Mouse (Mus musculus): ENCODE measurements around the gene Retn.

Retn gene

DNA sequence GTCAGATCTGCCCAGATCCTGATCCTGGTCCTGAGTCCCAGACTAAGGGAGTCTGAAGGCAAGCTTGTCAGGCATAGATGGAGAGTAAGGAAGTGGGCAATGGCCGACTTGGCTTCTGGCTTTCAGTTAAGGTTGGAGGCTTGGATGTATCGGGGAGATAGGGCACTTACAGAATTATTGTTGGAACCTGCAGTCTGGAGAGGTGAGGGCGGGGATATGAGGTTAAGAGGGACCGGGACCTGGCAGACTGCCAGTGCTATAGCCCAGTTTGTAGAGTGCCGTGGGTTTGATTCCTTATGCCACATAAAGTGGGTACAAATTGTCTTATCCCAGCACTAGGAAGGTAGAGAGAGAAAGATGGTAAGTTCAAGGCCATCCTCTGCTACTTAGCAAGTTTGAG lies 24.1 kb downstream of the Retn start:
- no peak for TF ChIP-seq GATA4 (IDR thresholded peaks at IDR 0.05; ENCODE audit: insufficient replicate concordance, low read length)

DNA sequence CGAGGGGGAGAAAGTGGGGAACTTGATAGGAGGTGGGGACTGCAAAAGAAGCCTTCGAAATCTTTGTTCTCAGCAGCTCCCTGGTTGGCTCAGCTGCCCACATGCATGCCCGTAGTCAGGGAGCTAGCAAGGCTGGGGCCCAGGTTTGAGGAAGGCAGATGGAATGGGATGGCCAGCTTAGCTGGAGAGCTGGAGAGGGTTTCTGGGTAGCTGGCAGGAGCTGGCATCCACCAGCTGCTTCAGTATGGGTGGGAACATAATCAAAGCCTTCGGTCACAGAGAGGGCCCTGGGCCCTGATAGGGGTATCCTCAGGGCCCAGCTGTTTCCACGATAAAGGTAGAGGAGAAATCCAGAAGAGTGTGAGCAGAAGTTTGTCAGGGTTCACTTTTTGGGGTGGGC lies 26.9 kb downstream of the Retn start:
- no peak for TF ChIP-seq GATA4 (IDR thresholded peaks at IDR 0.05; ENCODE audit: insufficient replicate concordance, low read length)

DNA sequence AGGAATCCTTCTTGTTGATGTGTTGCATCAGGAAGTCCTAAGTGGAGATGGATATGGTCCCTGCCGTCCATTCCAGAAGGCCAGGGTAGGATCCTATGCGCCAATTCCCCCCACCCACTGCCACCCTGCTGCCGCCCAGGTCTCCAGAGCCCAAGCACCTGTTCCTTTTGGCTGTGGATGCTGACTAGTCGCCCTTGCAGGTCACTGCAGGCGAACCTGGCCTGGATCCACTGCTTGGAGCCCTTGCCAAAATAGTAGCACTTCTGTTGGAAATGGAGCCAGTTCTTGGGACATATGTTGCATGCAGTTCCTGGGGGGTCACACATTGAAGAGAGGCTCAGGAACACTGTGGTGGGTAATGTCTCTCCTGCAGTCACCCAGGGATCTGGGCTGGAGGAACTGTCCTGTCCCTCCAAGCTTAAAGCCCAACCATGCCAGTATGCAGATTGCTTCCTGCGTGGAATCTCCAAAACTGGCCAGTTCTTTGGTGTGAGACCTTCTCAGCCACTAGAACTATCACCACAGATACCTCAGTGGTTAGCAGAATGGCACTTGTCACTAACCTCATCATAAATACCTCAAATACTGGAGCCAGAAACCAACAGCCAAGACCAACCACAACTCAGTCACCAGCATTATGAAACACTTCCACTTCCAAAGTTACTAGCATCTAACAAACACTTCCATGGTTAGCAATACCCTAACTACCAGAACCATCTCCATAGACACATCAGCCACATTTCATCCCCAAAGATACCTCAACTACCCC lies 28.0 kb downstream of the Retn start:
- TF ChIP-seq GATA4 (IDR thresholded peaks at IDR 0.05; ENCODE audit: insufficient replicate concordance, low read length), result no peak

DNA sequence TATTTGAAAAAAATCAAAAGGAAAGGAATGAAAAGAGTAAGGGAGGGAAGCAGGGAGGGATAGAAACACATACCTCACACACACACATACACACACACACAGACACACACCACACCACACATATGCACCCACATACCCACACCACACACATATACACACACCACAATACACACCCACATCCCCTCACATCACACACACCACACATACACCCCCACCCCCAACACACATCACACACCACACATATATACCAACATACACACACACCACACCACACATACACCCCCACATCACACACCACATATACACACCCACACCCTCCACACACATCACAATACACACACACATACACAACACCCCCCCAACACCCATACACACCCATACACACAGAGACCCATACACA lies 29.0 kb downstream of the Retn start:
- TF ChIP-seq GATA4 (IDR thresholded peaks at IDR 0.05; ENCODE audit: insufficient replicate concordance, low read length), result no peak

DNA sequence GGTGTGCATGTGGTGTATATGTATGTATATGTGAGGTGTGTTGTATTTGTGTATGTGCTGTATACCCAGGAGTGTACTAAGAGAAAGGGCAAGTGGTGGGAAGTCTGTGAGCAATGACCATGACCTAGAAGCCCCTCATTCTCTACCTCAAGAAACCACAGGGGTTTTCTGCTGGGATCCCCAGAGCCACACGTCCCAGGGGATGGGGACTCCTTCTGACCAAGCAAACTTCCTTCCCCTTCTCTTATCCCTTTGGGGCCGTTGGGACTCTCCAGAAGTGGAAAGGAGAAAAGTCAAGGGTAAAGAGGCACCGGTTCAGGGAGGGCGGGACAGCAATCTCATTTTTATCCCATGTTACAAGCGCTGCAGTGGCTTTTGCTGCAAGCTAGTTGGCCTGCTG lies 29.9 kb downstream of the Retn start:
- TF ChIP-seq GATA4 (IDR thresholded peaks at IDR 0.05; ENCODE audit: insufficient replicate concordance, low read length), result no peak

DNA sequence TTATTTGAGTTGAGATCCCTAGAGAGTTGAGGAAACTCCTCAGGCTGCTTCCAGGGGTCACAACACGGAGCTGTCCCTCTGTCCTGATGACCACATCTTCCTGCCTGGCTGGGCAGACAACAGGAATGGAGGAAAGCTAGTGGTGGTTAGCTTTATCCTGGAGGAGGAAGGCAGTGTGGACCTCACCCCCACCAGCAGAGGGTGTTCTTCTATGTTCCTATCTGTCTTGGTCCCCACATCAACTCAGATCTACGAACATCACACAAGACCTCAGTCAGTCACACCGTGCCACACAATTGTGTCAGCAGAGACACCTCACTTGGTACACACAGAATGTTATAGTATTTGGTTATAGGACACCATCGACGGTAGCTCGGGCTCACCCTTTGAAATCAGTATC lies 32.0 kb downstream of the Retn start:
- TF ChIP-seq GATA4 (IDR thresholded peaks at IDR 0.05; ENCODE audit: insufficient replicate concordance, low read length), result no peak

DNA sequence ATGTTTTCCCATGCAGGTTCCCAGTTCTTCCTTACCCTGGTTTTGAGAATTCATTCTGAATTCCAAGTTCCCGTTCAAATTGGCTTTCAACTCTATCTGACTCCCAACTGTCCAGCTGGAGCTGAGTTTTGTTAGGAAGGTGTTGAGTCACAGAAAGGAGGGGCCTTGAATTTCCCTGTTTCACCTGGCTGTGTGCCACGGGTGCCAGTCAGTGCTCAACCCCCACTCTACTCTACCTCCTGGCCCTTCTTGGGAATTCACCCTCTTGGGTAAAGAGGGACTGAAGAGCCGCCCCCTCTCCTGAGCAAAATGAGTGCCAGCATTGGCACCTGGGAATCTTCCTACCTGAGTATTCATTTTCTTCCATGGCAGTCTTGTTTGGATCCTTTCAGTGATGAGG lies 35.2 kb downstream of the Retn start:
- no peak for TF ChIP-seq GATA4 (IDR thresholded peaks at IDR 0.05; ENCODE audit: insufficient replicate concordance, low read length)

DNA sequence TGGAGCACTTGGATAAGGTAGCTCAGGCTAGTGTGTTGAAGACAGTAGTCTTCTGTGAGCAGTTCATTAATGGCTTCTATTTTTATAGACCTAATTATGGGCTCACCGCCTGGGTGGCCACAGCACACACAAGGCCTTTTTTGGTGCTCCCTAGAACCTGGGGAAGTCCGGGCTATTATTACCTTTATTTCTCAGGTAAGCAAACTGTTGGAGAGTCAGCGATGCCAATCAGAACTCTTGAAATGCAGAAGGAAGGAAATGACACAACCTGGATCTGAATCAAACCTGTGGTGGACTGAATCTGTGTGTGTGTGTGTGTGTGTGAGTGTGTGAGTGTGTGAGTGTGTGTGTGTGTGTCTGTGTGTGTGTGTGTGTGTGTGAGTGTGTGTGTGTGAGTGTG lies 38.6 kb downstream of the Retn start, which contains the start of gene Fcer2a:
Gene Fcer2a (minus strand): TSS at position 55 of the 400 bp plus-strand sequence.
- no peak for TF ChIP-seq GATA4 (IDR thresholded peaks at IDR 0.05; ENCODE audit: insufficient replicate concordance, low read length)

DNA sequence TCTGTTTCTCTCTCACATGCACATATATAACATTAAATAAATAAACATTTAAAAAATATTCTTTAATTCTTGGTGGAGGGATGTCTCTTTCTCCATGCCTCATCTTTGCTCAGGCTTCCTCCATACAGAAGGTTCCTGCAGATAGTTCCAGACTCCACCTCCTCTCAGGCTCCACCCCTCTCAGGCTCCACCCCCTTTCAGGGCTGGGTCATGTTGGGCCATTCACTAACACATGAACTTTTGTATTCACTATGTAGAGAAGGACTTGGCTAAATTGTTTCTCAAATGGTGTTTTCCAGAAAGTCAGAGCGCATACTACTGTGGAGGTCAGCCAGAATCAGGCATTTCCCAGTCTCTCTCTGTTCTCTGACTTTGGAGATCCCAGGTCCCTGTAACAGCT lies 45.9 kb downstream of the Retn start:
- TF ChIP-seq GATA4 (IDR thresholded peaks at IDR 0.05; ENCODE audit: insufficient replicate concordance, low read length), result no peak

DNA sequence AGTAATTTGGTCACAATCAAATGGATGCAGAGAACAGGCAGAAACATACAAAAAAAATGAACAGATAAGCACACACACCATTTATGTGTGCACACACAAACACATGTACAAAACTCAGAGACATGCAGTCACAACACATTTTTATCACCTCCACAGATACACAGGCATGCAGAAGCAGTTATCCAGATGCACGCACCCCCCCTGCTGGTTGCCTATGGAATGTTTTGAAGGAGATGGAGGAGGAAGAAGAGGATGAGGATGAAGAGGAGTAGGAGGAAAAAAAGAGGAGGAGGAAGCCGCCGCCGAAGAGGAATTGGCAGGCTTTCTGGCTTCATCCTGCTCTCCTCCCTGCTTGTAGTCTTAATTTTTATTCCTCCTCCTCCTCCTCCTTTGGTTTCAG lies 50.1 kb downstream of the Retn start:
- no peak for TF ChIP-seq GATA4 (IDR thresholded peaks at IDR 0.05; ENCODE audit: insufficient replicate concordance, low read length)

DNA sequence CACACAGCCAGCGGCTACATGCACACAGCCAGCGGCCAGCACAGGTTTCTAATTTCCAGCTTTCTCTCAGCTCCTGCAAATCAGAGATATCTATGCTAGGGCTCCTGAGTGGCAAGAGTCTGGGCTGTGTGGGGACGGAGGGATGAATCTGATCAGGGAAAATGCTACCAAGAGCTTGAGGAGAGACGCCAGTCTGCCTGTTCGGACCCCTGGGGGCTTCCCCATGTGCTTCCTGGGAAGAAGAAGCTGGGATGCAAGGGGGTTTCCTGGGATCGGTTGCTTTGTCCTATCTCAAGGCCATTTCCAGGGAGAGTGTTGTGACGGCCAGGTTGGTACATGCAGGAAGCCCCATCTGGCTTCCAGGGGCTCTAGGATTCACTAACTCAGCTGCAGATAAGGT lies 52.0 kb downstream of the Retn start:
- peak; percentile 77 for TF ChIP-seq GATA4 (IDR thresholded peaks at IDR 0.05; ENCODE audit: insufficient replicate concordance, low read length)
